Mouse (Mus musculus) embryonic fibroblast, embryonic 13.5 days (primary cell): Measurements from ENCODE around the gene Hectd4. TPM values are rescaled to one million over a fixed set of nuclear protein-coding genes. Genes with fewer than 3 reads are reported as not detected.

Source experiments
- H3K27ac ChIP-seq: 2 replicates; pipeline ENCODE4 v1.5.1; 2012; ENCODE audit warnings: low read length, control low read depth, inconsistent platforms; ENCODE audit not compliant: insufficient read depth
- H3K4me1 ChIP-seq: 2 replicates; pipeline ENCODE4 v1.6.1; 2011; ENCODE audit warnings: low read length; ENCODE audit not compliant: control insufficient read depth, insufficient read depth
- H3K4me3 ChIP-seq: 2 replicates; pipeline ENCODE4 v1.5.1; 2011; ENCODE audit warnings: mild to moderate bottlenecking, control low read depth, low read length; ENCODE audit not compliant: insufficient read depth
- CTCF ChIP-seq: IDR thresholded peaks from 2 replicates; pipeline ENCODE4 v1.5.1; 2011; ENCODE audit warnings: mild to moderate bottlenecking, control low read depth, low read length, moderate library complexity, borderline replicate concordance; ENCODE audit not compliant: insufficient read depth
- POLR2A ChIP-seq: IDR thresholded peaks from 2 replicates; pipeline ENCODE4 v1.6.1; 2011; ENCODE audit warnings: low read depth, mild to moderate bottlenecking, control low read depth, low read length, moderate library complexity
- polyA plus RNA-seq: library from polyadenylated mRNA; stranded (reverse); fragments of >200 nt; gene quantifications from 2 replicates; pipeline ENCODE4 v1.2.4, GENCODE M21; 2011; ENCODE audit warnings: low read depth; ENCODE audit not compliant: missing spikeins, insufficient read length

The Hectd4 gene
- polyA plus RNA-seq, 1 experiment, result 17.2 TPM

DNA sequence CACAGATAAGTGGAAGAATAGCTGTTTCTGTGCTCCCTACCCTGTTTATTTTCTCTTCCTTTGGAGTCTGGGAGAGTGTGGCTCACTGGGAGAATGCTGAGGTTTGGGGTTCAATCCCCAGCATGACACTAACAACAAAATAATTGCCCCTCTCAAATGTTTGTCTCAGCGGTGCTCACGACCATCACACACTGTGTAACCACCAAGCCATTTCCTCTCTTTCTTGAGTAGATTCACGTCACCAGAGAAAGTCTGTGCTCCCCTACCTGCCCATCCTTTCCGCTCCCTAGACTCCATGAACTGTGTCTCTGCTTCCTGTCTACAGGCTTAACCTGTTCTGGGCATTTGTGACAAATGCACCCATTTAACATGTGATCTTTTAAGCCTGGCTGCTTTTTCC is 115.4 kb downstream of the Hectd4 start:
- TF ChIP-seq POLR2A (no peak), CTCF (no peak)
- Histone ChIP-seq H3K4me1 (peaks cover 9% of the 10 kb centered on the region), H3K4me3 (no peak overlapping the region), H3K27ac (no peak overlapping the region)

DNA sequence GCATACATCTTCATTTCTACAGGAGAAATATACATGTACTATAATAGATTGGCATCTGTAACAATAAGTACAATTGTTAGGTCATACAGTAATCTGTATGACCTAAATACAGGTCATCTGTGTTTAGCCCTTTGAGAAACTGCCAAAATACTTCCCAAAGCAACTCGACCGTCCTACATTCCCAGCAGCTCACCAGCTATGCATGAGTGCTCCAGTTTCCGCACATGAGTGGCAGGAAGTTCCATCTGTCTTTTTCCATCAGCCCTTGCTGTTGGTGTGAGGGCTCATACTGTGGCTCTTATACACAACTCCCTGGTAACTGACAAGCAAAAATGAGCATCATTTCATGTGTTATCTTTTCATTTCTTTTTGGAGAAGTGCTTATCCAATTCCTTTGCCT is 116.0 kb downstream of the Hectd4 start:
- H3K4me1 ChIP-seq, result peaks cover 14% of the 10 kb centered on the region
- H3K27ac ChIP-seq, result no peak overlapping the region
- TF ChIP-seq CTCF (no peak), POLR2A (no peak)
- no peak overlapping the region for H3K4me3 ChIP-seq

DNA sequence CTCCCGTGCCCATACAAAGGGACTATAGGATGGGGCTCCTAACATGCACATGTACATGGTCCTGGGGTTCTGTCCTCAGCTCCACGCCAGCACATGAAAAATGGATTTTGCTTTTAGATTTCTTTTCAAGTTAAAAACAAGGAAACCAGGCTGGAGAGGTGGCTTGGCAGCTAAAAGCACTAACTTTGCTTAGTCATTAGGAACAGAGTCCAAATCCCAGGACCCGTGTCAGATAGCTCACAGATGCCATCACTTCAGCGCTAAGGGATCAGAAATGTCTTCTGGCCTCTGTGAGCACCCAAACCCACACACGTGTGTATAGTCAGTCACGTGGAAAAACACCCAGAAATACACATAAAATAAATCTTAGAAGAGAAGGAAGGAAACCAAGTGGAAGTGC is 116.8 kb downstream of the Hectd4 start:
- no peak overlapping the region for H3K27ac ChIP-seq
- peaks cover 21% of the 10 kb centered on the region for H3K4me1 ChIP-seq

DNA sequence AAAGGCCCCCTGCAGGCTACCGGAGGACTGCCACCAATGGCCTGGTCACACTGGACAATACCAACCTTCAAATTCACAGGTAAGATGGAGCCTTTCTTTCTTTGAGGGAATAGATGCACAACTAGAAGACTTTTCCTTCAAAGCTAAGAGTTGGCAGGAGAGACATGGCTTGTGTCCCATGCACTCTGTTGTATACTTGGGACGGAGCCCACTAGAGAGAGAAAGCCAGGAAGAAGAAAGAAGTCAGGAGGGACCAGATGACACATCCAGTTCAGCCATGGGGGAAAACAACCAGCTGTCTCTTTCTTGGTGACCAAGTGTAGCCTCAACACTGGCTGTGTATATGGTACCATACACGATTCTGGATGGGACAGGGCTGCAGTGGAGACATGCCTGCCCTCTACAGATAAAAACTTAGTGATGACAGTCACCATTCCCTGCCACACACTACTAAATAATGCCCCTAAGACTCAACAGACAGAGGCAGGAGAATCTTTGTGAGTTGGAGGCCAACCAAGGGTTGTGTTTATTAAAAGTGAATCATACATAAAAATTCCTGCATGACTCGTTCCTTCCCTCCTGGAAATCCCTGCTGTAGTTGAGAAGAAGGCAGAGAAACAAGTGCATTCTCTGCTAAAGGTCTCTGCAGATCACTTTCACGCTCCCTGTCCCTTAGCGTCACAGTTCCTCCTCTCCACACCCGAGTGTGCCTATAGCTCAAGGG is 119.7 kb downstream of the Hectd4 start:
- H3K4me3 ChIP-seq, result no peak overlapping the region
- peaks cover 22% of the 10 kb centered on the region for H3K4me1 ChIP-seq
- TF ChIP-seq CTCF (no peak), POLR2A (no peak)
- H3K27ac ChIP-seq, result peak overlapping the region; percentile 27; the same call in 1 of the 2 replicates

More for the DNA sequence above, 116.8 kb downstream of the Hectd4 start:
- no peak overlapping the region for H3K4me3 ChIP-seq
- TF ChIP-seq POLR2A (no peak), CTCF (no peak)

DNA sequence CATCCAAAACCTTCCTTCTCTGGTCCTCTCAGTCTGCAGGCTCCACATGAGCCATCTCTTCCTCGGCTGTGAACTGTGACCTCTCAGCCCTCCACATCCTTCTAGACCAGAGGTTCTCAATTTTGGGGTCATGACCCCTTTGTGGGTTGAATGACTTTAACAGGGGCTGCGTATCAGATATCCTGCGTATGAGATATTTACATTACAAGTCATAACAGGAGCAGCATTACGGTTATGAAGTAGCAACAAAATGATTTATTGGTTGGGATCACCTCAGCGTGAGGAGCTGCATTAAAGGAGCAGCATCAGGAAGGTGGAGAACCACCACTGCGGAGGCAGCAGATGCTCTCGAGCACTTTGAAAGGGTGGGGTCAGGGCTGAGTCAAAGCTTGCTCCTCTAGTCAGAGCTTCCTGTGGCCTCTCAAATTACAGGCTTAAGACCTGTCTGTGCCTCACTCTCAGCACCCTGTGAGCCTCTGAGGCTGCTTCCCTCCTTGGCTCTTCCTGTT is 121.0 kb downstream of the Hectd4 start:
- TF ChIP-seq POLR2A (no peak), CTCF (no peak)

DNA sequence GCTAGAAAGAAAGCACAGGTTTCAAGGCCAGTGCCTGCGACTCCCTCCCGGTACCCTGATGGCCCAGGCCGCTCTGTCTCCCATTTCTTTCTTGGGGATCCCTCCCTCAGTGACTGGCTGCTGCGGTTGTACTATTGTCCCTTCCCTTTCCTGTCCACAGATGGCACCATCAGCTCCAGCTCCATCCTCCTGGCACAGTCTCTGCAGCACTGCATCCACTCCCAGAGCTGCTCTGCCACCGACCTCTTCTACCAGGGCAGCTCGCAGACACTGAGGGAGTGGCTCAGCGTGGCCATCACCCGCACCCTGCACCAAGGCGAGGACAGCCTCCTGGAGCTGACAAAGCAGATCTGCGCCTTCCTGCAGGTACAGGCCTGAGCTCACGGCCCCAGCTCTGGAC is 122.5 kb downstream of the Hectd4 start:
- Histone ChIP-seq H3K4me3 (no peak overlapping the region), H3K4me1 (peaks cover 22% of the 10 kb centered on the region), H3K27ac (no peak overlapping the region)
- no peak for TF ChIP-seq POLR2A
- TF ChIP-seq CTCF, result no peak

More for the DNA sequence above, 121.0 kb downstream of the Hectd4 start:
- peak overlapping the region; percentile 22; the same call in 1 of the 2 replicates for H3K27ac ChIP-seq
- H3K4me1 ChIP-seq, result peaks cover 22% of the 10 kb centered on the region
- no peak overlapping the region for H3K4me3 ChIP-seq

DNA sequence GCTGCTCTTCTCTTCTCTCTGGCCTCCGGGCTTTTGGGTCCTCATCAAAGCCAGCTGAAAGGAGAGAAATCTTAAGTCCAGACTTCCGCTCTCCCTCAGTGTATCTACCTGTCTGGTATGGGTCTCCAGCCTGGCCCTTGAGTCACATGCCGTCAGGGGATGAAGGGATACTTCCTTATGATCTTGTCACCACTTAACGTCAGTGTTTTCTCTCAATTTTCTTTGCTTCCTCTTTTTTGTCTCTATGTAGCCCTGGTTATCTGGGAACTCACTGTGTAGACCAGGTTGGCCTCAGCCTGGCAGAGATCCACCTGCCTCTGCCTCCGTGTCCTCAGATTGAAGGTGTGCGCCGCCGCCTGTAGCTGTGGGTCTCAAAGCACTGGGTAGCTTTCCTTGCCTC is 124.0 kb downstream of the Hectd4 start:
- peaks cover 22% of the 10 kb centered on the region for H3K4me1 ChIP-seq
- H3K27ac ChIP-seq, result no peak overlapping the region
- H3K4me3 ChIP-seq, result no peak overlapping the region
- TF ChIP-seq POLR2A (no peak), CTCF (no peak)

DNA sequence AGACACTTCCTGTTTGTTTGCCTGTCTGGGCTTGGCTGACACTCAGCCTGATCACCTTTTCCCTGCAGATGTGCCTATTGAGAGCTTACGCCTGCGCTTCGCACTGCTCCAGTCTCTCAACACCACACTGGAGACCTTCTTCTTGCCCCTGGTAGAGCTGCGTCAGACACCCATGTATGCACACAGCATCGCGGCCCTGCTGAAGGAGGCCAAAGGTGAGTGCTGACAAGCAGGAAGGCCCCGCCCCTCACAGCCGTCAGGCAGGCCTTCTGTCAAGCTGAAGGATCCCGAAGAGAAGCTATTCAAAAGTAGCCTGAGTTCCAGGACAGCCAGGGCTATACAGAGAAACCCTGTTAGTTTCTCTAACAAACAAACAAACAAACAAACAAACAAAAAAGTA is 139.2 kb downstream of the Hectd4 start:
- no peak overlapping the region for H3K4me3 ChIP-seq
- H3K27ac ChIP-seq, result no peak overlapping the region
- TF ChIP-seq CTCF, result no peak
- no peak for TF ChIP-seq POLR2A
- no peaks in the 10 kb centered on the region for H3K4me1 ChIP-seq

DNA sequence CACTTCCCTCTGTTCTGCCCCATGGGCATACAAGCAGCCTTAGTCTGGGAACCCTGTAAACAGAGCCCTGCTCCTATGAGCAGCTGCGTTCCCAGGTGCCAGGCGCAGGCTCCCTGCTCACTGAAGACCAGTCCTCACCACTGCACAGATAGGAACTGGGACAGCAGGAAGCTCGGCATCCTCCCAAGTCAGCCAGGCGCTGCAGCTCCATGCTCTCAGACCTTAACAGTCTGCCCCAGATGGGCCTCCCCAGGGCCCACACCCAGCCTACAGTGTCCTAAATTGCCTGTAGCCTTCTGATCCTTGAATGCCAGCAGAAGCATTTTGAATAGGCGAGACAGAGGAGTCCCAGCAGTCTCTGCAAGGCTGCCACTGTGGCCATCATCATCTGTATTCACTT is 141.7 kb downstream of the Hectd4 start:
- no peak overlapping the region for H3K4me3 ChIP-seq
- TF ChIP-seq POLR2A (no peak), CTCF (no peak)
- H3K27ac ChIP-seq, result no peak overlapping the region
- H3K4me1 ChIP-seq, result no peaks in the 10 kb centered on the region

DNA sequence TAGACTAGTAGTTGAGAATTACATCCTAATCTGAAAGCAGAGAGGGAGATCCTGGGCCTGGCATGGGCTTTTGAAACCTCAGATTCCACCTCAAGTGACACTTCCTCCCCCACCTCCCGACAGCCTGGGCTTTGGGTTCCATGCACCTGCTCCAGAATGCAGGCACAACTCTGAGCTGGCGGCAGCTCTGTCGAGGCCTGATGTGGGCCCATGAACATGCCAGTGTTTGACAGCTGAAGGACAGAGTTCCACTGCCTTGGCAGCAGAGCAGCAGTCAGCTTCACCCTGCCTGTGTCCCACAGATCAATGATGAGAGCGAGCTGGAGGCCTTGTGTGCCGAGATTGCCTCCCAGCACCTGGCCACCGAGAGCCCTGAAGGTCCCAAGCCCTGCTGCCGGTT is 143.4 kb downstream of the Hectd4 start:
- no peak for TF ChIP-seq POLR2A
- no peak for TF ChIP-seq CTCF
- no peak overlapping the region for H3K4me3 ChIP-seq
- H3K27ac ChIP-seq, result no peak overlapping the region
- H3K4me1 ChIP-seq, result no peaks in the 10 kb centered on the region
